Comparison of ENCODE assay signal across 19 mouse cellular contexts in the genomic region with DNA sequence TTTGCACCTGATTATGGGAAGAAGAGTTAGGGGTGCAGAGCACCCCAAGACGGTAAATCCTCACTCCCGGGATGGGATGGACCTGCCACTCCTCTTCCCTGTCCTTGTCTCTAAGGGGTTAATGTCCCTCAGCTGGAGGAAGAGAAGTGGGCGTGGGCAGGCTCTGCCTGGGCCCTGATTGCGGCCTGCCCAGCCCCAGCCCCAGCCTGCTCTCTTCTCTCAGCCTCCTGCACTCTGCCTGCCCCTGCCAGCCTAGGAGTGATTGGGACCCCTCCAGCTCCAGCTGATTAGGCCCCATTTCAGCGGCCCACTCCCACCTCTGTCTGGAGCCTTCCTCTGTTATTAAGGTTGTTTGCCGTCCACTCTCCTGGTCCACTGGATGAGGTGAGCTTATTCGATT.
DNase-seq lines count a peak whose midpoint lies in the region; ATAC-seq and TF ChIP-seq lines count a peak whose summit lies in the region.
"Had no signal": no experiment of that assay in that cellular context is flagged by ENCODE, and none has a peak within 500 bp of the region (broad histone marks: within the 10 kb centered on the region; RNA-seq: fewer than 3 reads in every experiment).

No protein-coding gene starts in this region.

- no peak for ATAC-seq in heart, embryonic 11.5 days (replicated peaks; ENCODE audit: insufficient number of reproducible peaks, low FRiP score, low TSS enrichment)
- ATAC-seq in midbrain, embryonic 11.5 days (ENCODE audit: low FRiP score), result no peak
- no peak for ATAC-seq in limb, embryonic 12.5 days (ENCODE audit: insufficient number of reproducible peaks, insufficient read depth, low FRiP score, low TSS enrichment, low read depth)
- no peak for ATAC-seq in lung, postnatal 0 days
- ATAC-seq: forebrain, embryonic 13.5 days; inflammation-experienced regulatory T-cells, adult 6 months had no signal

- no peak overlapping the region for H3K9ac ChIP-seq in heart, embryonic 11.5 days (ENCODE audit: low read depth, low read length)
- no peak overlapping the region for H3K9ac ChIP-seq in midbrain, embryonic 11.5 days (ENCODE audit: low read length)
- H3K9ac ChIP-seq in limb, embryonic 12.5 days (replicated peaks), result peak overlapping the region; percentile 42; the same call in 1 of the 2 replicates
- no peak overlapping the region for H3K9ac ChIP-seq in lung, postnatal 0 days (replicated peaks; ENCODE audit: low read depth)
- H3K9ac ChIP-seq: forebrain, embryonic 13.5 days; lung, embryonic 14.5 days; neural tube, embryonic 15.5 days had no signal

- intact Hi-C loops in heart, postnatal 10 days (cut with DNase I), result no loop called here

- TF ChIP-seq EP300 in lung, postnatal 0 days (IDR thresholded peaks at IDR 0.05), result no peak

- WGBS in heart, embryonic 11.5 days (ENCODE audit: insufficient replicate concordance), result 15% methylated on average over 7 of the region's 7 CpGs
- WGBS in midbrain, embryonic 11.5 days, result 15% methylated on average over 7 of the region's 7 CpGs
- 28% methylated on average over 7 of the region's 7 CpGs for WGBS in midbrain, embryonic 10.5 days
- 18% methylated on average over 7 of the region's 7 CpGs for WGBS in embryonic facial prominence, embryonic 10.5 days
- WGBS in limb, embryonic 12.5 days, result 15% methylated on average over 7 of the region's 7 CpGs
- 28% methylated on average over 6 of the region's 7 CpGs for WGBS in lung, postnatal 0 days

- no peak for TF ChIP-seq CTCF in lung, postnatal 0 days (IDR thresholded peaks at IDR 0.05)

- peak overlapping the region; percentile 24 for H3K4me2 ChIP-seq in heart, embryonic 11.5 days
- no peak overlapping the region for H3K4me2 ChIP-seq in midbrain, embryonic 11.5 days
- H3K4me2 ChIP-seq in limb, embryonic 12.5 days, result peak overlapping the region; percentile 34
- H3K4me2 ChIP-seq in lung, postnatal 0 days (replicated peaks; ENCODE audit: low read depth, low read length), result no peak overlapping the region
- H3K4me2 ChIP-seq: forebrain, embryonic 13.5 days; lung, embryonic 14.5 days; neural tube, embryonic 15.5 days had no signal

- no peaks in the 10 kb centered on the region for H3K9me3 ChIP-seq in heart, embryonic 11.5 days (replicated peaks; ENCODE audit: control insufficient read depth, low read length)
- no peaks in the 10 kb centered on the region for H3K9me3 ChIP-seq in midbrain, embryonic 11.5 days (ENCODE audit: control insufficient read depth, low read length)
- H3K9me3 ChIP-seq in midbrain, embryonic 10.5 days (replicated peaks), result no peaks in the 10 kb centered on the region
- H3K9me3 ChIP-seq in embryonic facial prominence, embryonic 10.5 days, result no peaks in the 10 kb centered on the region
- H3K9me3 ChIP-seq in limb, embryonic 12.5 days, result no peaks in the 10 kb centered on the region
- no peaks in the 10 kb centered on the region for H3K9me3 ChIP-seq in lung, postnatal 0 days (ENCODE audit: low read length)
- H3K9me3 ChIP-seq: forebrain, embryonic 13.5 days; neural tube, embryonic 15.5 days had no signal

- H3K27ac ChIP-seq in heart, embryonic 11.5 days (ENCODE audit: low read depth, low read length), result no peak overlapping the region
- H3K27ac ChIP-seq in midbrain, embryonic 11.5 days (ENCODE audit: low read depth, low read length), result no peak overlapping the region
- no peak overlapping the region for H3K27ac ChIP-seq in midbrain, embryonic 10.5 days (replicated peaks)
- peak overlapping the region; percentile 65 for H3K27ac ChIP-seq in embryonic facial prominence, embryonic 10.5 days (replicated peaks)
- H3K27ac ChIP-seq in limb, embryonic 12.5 days, result no peak overlapping the region
- no peak overlapping the region for H3K27ac ChIP-seq in lung, postnatal 0 days (ENCODE audit: low read length)
- H3K27ac ChIP-seq: forebrain, embryonic 13.5 days; kidney, postnatal 0 days; layer of hippocampus, adult 2 months; neural tube, embryonic 15.5 days had no signal

- peaks cover 25% of the 10 kb centered on the region for H3K4me1 ChIP-seq in heart, embryonic 11.5 days (ENCODE audit: control insufficient read depth, insufficient read depth, low read length)
- no peaks in the 10 kb centered on the region for H3K4me1 ChIP-seq in midbrain, embryonic 11.5 days (ENCODE audit: control insufficient read depth, insufficient read depth, low read length)
- H3K4me1 ChIP-seq in midbrain, embryonic 10.5 days, result peaks cover 29% of the 10 kb centered on the region
- peaks cover 38% of the 10 kb centered on the region for H3K4me1 ChIP-seq in embryonic facial prominence, embryonic 10.5 days
- H3K4me1 ChIP-seq in limb, embryonic 12.5 days (replicated peaks), result peaks cover 25% of the 10 kb centered on the region
- H3K4me1 ChIP-seq in lung, postnatal 0 days (ENCODE audit: insufficient read depth, low read depth, low read length), result no peaks in the 10 kb centered on the region

- DNase-seq in heart, postnatal 10 days, result no peak
- peak; percentile 81 for DNase-seq in midbrain, embryonic 11.5 days (ENCODE audit: low spot score, missing footprints)
- no peak for DNase-seq in midbrain, embryonic 10.5 days (ENCODE audit: low spot score)
- DNase-seq in embryonic facial prominence, embryonic 10.5 days (ENCODE audit: low spot score), result peak; percentile 32
- DNase-seq in lung, postnatal 0 days (ENCODE audit: low spot score), result no peak
- no peak for DNase-seq in frontal cortex, adult 2 months (ENCODE audit: extremely low spot score in 1 of 2, low spot score in 1 of 2)
- DNase-seq: adrenal gland, postnatal 10 days; cerebellum, adult 8-10 months; gastrocnemius, postnatal 36 days; lung, embryonic 14.5 days; thymus, postnatal 14 days had no signal

- no peaks in the 10 kb centered on the region for H3K27me3 ChIP-seq in heart, embryonic 11.5 days (ENCODE audit: control insufficient read depth, insufficient read depth, low read length)
- H3K27me3 ChIP-seq in midbrain, embryonic 11.5 days (ENCODE audit: control insufficient read depth, insufficient read depth, low read length), result no peaks in the 10 kb centered on the region
- peaks cover 29% of the 10 kb centered on the region for H3K27me3 ChIP-seq in midbrain, embryonic 10.5 days (ENCODE audit: low read depth, poor library complexity, severe bottlenecking)
- H3K27me3 ChIP-seq in embryonic facial prominence, embryonic 10.5 days (replicated peaks; ENCODE audit: low read depth, poor library complexity, severe bottlenecking), result peaks cover 23% of the 10 kb centered on the region
- no peaks in the 10 kb centered on the region for H3K27me3 ChIP-seq in limb, embryonic 12.5 days
- no peaks in the 10 kb centered on the region for H3K27me3 ChIP-seq in lung, postnatal 0 days (replicated peaks; ENCODE audit: insufficient read depth, low read length)

- H3K4me3 ChIP-seq in heart, embryonic 11.5 days (ENCODE audit: low read depth, low read length), result no peak overlapping the region
- H3K4me3 ChIP-seq in midbrain, embryonic 11.5 days (ENCODE audit: low read depth, low read length), result no peak overlapping the region
- H3K4me3 ChIP-seq in midbrain, embryonic 10.5 days, result no peak overlapping the region
- peak overlapping the region; percentile 30; the same call in 1 of the 2 replicates for H3K4me3 ChIP-seq in embryonic facial prominence, embryonic 10.5 days
- H3K4me3 ChIP-seq in limb, embryonic 12.5 days (replicated peaks), result no peak overlapping the region
- no peak overlapping the region for H3K4me3 ChIP-seq in lung, postnatal 0 days (ENCODE audit: low read depth, low read length)
- H3K4me3 ChIP-seq: forebrain, embryonic 13.5 days; layer of hippocampus, adult 2 months; neural tube, embryonic 15.5 days had no signal

- no peaks in the 10 kb centered on the region for H3K36me3 ChIP-seq in heart, embryonic 11.5 days (ENCODE audit: control insufficient read depth, insufficient read depth, low read length)
- H3K36me3 ChIP-seq in midbrain, embryonic 11.5 days (ENCODE audit: control insufficient read depth, insufficient read depth, low read length), result no peaks in the 10 kb centered on the region
- H3K36me3 ChIP-seq in midbrain, embryonic 10.5 days, result no peaks in the 10 kb centered on the region
- no peaks in the 10 kb centered on the region for H3K36me3 ChIP-seq in embryonic facial prominence, embryonic 10.5 days (replicated peaks)
- no peaks in the 10 kb centered on the region for H3K36me3 ChIP-seq in limb, embryonic 12.5 days
- H3K36me3 ChIP-seq in lung, postnatal 0 days (ENCODE audit: insufficient read depth, low read length), result no peaks in the 10 kb centered on the region
- H3K36me3 ChIP-seq: G1E; neural tube, embryonic 15.5 days had no signal

Comparison
In these comparisons a context has a peak if more than half of its experiments do, and no peak if none do; other contexts are left out.
1. DNase-seq: peak in midbrain, embryonic 11.5 days (single experiment) and embryonic facial prominence, embryonic 10.5 days (single experiment); none in heart, postnatal 10 days (0 of 2), midbrain, embryonic 10.5 days (single experiment), lung, postnatal 0 days (single experiment) and frontal cortex, adult 2 months (0 of 2).
2. H3K4me2 ChIP-seq: peak in heart, embryonic 11.5 days (single experiment) and limb, embryonic 12.5 days (single experiment); none in midbrain, embryonic 11.5 days (single experiment) and lung, postnatal 0 days (single experiment).